Mouse (Mus musculus): ENCODE data around the gene Dohh. TPM values are rescaled to one million over a fixed set of nuclear protein-coding genes. Genes with fewer than 3 reads are reported as not detected.
A peak's percentile ranks its signal among the peaks of the same experiment; 100 is the strongest.

Gene Dohh
- polyA plus RNA-seq, 1 experiment: 64.0 TPM

DNA sequence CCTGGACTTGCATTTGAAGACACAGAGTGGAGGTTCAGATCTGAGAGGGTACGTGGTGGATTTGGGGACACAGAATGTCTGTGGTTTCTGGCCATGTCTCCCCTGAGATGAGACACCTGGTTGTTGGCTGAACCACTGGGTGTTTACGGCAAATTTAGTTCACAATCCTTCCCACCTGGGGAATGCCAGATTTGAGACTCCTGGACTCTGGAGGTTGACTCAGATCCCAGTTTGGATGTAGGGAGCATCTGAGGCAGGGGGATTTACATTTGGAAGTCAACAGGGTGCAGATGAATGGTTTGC is 6.9 kb upstream of the Dohh start:
- TF ChIP-seq POLR2A (IDR thresholded peaks at IDR 0.05; ENCODE audit: borderline replicate concordance, extremely low read depth, insufficient read depth, insufficient read length, poor library complexity, severe bottlenecking) (no peak), CTCF (IDR thresholded peaks at IDR 0.05; ENCODE audit: borderline replicate concordance, extremely low read depth, insufficient read depth, insufficient read length) (no peak)
- DNase-seq (ENCODE audit: low read depth): no peak

DNA sequence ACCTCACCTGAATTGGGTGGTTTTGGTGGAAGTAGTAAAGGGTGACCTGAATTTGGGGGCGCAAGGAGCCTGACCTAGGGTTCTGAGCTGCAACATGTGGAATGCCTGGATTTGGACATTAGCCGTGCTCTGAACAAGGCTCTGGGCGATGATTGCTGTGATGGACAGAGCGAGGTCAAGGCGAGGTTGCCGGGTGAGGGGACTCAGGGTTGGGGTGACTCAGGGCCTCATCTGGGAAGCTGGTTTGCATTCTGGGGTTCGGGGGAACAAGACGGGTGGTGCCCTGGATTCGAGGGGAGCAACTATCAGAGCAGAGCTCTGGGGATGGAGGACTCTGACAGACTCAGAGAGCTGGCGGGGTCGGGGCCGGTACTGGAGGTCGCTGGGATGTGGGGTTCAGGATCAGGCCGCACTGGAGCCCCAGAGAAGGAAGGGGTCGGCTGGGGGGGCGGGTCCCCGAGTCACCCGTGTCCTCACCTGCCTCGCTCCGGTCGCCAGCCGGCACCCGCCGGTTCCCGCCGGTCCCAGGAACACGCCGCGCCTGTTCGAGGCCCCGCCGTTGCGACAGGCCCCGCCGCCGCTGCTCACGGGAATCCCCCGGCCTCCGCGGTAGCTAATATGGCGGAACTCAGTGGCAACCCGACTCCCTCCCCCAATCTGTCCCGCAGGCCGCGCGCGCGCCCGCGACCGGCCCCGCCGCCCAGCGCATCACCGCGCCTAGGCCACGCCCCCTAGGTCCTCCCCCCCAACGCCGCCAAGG is 6.3 kb upstream of the Dohh start, which contains the start of gene Fzr1:
TSS of gene Fzr1 (minus strand) at position 724 of the 760 bp plus-strand sequence.
- no peak for TF ChIP-seq CTCF (IDR thresholded peaks at IDR 0.05; ENCODE audit: borderline replicate concordance, extremely low read depth, insufficient read depth, insufficient read length)
- peak; percentile 89 for TF ChIP-seq POLR2A (IDR thresholded peaks at IDR 0.05; ENCODE audit: borderline replicate concordance, extremely low read depth, insufficient read depth, insufficient read length, poor library complexity, severe bottlenecking)
- DNase-seq (ENCODE audit: low read depth): no peak

GRCm38 (mm10) chr10:81378553-81379182 is 5.6 kb upstream of the Dohh start:
- DNase-seq (ENCODE audit: low read depth): peak; percentile 100

DNA sequence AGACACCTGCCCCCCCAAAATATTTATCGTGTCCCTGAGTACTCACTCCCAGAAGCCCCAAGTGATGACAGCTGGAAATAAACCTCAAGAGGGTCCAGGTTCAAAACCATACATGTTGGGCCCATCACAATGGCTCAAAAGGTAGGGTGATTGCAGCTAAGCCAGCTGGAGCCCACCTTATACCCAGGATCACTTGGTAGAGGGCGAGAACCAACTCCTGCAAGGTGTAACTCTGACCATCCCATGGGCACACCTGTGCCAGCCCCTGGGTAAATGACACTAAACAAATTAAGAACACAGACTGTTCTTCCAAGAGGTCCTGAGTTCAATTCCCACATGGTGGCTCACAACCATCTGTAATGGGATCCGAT is 5.1 kb upstream of the Dohh start:
- TF ChIP-seq POLR2A (IDR thresholded peaks at IDR 0.05; ENCODE audit: borderline replicate concordance, extremely low read depth, insufficient read depth, insufficient read length, poor library complexity, severe bottlenecking): no peak
- no peak for TF ChIP-seq CTCF (IDR thresholded peaks at IDR 0.05; ENCODE audit: borderline replicate concordance, extremely low read depth, insufficient read depth, insufficient read length)
- DNase-seq (ENCODE audit: low read depth): no peak

More at GRCm38 (mm10) chr10:81378553-81379182, 5.6 kb upstream of the Dohh start:
- TF ChIP-seq CTCF (IDR thresholded peaks at IDR 0.05; ENCODE audit: borderline replicate concordance, extremely low read depth, insufficient read depth, insufficient read length): no peak
- TF ChIP-seq POLR2A (IDR thresholded peaks at IDR 0.05; ENCODE audit: borderline replicate concordance, extremely low read depth, insufficient read depth, insufficient read length, poor library complexity, severe bottlenecking): peak; percentile 12; the same call in 1 of the 2 replicates

GRCm38 (mm10) chr10:81379809-81380378 is 4.3 kb upstream of the Dohh start:
- no peak for TF ChIP-seq CTCF (IDR thresholded peaks at IDR 0.05; ENCODE audit: borderline replicate concordance, extremely low read depth, insufficient read depth, insufficient read length)
- no peak for TF ChIP-seq POLR2A (IDR thresholded peaks at IDR 0.05; ENCODE audit: borderline replicate concordance, extremely low read depth, insufficient read depth, insufficient read length, poor library complexity, severe bottlenecking)
- no peak for DNase-seq (ENCODE audit: low read depth)

GRCm38 (mm10) chr10:81382039-81382438 is 2.2 kb upstream of the Dohh start:
- DNase-seq (ENCODE audit: low read depth): no peak
- no peak for TF ChIP-seq CTCF (IDR thresholded peaks at IDR 0.05; ENCODE audit: borderline replicate concordance, extremely low read depth, insufficient read depth, insufficient read length)
- no peak for TF ChIP-seq POLR2A (IDR thresholded peaks at IDR 0.05; ENCODE audit: borderline replicate concordance, extremely low read depth, insufficient read depth, insufficient read length, poor library complexity, severe bottlenecking)

DNA sequence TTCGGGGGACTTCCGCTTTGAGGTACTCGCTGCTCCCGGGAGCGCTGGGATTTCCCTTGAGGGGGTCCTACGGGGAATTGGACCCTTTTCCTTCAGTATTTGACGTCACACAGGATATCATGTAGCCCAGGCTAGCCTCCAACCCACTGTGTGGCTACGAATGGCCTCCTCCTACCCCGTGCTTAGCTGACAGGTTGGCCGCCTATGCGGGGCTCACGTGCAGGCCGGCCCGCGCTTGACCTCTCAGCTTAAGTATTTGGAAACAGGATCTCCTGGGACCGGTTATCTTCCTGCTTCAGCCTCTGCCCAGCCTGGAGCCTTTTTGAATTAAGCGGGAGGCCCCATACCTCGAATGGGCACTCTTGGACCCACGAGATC is 366 bp downstream of the Dohh start:
- TF ChIP-seq POLR2A (IDR thresholded peaks at IDR 0.05; ENCODE audit: borderline replicate concordance, extremely low read depth, insufficient read depth, insufficient read length, poor library complexity, severe bottlenecking) (no peak), CTCF (IDR thresholded peaks at IDR 0.05; ENCODE audit: borderline replicate concordance, extremely low read depth, insufficient read depth, insufficient read length) (no peak)
- DNase-seq (ENCODE audit: low read depth): no peak

DNA sequence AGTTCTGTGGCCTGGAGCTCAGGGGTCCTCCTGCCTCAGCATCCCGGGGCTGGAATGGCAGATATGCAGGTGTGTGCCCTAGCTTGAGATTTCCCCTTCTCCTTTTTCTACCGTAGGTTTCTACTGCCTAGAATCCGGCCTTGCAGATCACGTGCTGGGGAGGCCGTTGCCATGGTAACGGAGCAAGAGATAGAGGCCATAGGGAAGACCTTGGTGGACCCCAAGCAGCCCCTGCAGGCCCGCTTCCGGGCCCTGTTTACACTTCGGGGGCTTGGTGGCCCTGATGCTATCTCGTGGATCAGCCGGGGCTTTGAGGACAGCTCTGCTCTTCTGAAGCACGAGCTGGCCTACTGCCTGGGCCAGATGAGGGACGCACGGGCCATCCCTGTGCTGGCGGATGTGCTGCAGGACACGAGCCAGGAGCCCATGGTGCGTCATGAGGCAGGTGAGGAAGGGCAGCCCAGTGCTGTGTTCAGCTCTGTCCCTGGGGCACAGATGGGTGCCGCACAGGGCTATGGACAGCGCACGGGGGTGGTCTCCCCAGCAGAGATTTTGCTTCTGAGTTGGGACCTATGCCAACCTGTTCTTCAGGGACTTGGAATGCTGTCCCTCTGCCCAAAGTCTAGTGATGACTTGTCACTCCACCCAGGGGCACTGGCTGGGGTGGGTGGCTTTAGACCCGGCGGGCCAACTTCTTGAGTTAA is 1.5 kb downstream of the Dohh start:
- no peak for DNase-seq (ENCODE audit: low read depth)
- TF ChIP-seq CTCF (IDR thresholded peaks at IDR 0.05; ENCODE audit: borderline replicate concordance, extremely low read depth, insufficient read depth, insufficient read length): no peak
- no peak for TF ChIP-seq POLR2A (IDR thresholded peaks at IDR 0.05; ENCODE audit: borderline replicate concordance, extremely low read depth, insufficient read depth, insufficient read length, poor library complexity, severe bottlenecking)

- TF ChIP-seq CTCF (IDR thresholded peaks at IDR 0.05; ENCODE audit: borderline replicate concordance, extremely low read depth, insufficient read depth, insufficient read length) (no peak), POLR2A (IDR thresholded peaks at IDR 0.05; ENCODE audit: borderline replicate concordance, extremely low read depth, insufficient read depth, insufficient read length, poor library complexity, severe bottlenecking) (no peak)
- DNase-seq (ENCODE audit: low read depth): no peak
Measured at GRCm38 (mm10) chr10:81387716-81388115, 3.5 kb downstream of the Dohh start.

DNA sequence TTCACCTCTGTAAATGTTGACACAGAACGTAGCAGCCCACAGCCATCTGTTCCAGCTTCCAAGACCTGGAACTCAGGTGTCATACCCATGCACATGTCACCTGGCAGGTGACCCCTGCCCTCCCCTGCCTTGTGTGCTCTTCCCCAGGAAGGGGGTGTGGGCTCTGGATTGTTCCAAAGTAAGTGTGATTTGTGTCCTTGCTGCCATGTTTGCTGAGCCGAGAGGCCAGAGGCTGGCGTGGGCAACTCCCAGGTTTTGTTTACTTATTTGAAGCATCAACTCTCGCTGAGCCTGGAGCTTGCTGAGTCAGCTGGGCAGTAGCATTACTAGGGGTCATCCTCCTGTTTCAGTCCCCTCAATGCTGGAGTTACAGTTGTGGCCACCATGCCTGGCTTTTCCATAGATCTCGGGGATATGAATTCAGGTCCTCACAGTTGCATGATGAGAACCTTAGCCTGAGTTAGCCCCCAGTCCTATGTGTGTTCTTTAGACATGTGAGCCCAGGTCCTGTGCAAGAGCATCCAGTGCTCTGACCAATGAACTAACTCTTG is 4.4 kb downstream of the Dohh start, which contains the start of gene Gm48552:
TSS of gene Gm48552 (plus strand) at position 501 of the 551 bp plus-strand sequence.
- TF ChIP-seq CTCF (IDR thresholded peaks at IDR 0.05; ENCODE audit: borderline replicate concordance, extremely low read depth, insufficient read depth, insufficient read length) (no peak), POLR2A (IDR thresholded peaks at IDR 0.05; ENCODE audit: borderline replicate concordance, extremely low read depth, insufficient read depth, insufficient read length, poor library complexity, severe bottlenecking) (no peak)
- DNase-seq (ENCODE audit: low read depth): no peak

GRCm38 (mm10) chr10:81389373-81389772 is 5.1 kb downstream of the Dohh start:
- TF ChIP-seq CTCF (IDR thresholded peaks at IDR 0.05; ENCODE audit: borderline replicate concordance, extremely low read depth, insufficient read depth, insufficient read length): no peak
- no peak for TF ChIP-seq POLR2A (IDR thresholded peaks at IDR 0.05; ENCODE audit: borderline replicate concordance, extremely low read depth, insufficient read depth, insufficient read length, poor library complexity, severe bottlenecking)
- no peak for DNase-seq (ENCODE audit: low read depth)
